Mouse (Mus musculus): ENCODE results near the gene Cnot3. TPM values are rescaled to one million over a fixed set of nuclear protein-coding genes. Genes with fewer than 3 reads are reported as not detected.
A peak's percentile ranks its signal among the peaks of the same experiment; 100 is the strongest.
"Not testable (repeated sequence)": the region's sequence is repeated elsewhere in the genome, so short reads cannot be mapped to it uniquely, and the experiment has no call there.

Gene Cnot3
- polyA plus RNA-seq (2015; fragmentation: Nextera tagmentation; extraction: Ambion mirVana): 42.1 and 47.3 TPM in 2 replicates

DNA sequence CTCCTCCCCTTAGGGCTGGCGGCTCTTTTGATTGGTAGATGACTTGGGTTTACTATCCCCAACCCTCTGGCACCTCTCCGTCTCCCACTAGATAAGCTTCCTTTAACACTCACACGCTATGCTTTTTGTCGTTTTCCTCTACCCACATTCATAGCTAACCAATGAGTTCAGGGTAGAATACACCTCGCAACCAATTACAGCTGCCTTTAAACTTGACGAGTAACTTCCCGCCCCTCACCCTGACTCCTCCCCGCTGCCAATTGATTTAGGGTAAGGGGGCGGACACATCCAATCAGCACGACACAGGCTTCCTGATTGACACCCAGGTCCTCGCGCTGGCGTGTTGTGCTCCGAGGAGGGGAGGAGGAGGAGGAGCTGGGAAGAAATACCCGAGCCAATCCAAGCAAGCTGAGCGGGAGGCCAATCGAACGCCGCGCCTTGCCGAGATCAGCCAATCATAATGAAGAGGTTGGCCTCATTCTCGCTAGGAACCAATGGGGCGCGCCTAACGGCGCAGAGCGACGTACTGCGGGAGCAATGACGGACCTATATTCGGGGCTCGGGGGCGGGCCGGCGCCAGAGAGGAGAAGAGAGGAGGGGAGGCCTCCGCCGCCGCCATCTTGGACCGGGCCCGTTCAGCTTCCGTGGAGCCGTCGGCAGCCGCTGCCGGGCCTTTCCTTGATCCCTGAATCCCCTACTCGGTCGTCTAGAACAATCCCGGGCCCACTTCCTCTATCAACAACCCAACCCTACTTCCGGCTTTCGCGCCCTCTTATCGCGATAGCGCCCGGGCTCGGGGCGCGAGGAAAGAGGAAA lies at the start of gene Cnot3:
Cnot3 (plus strand) TSS at position 597 of the 816 bp plus-strand sequence.
- WGBS: 0% methylated on average over 48 of the region's 58 CpGs
- ATAC-seq: peak; percentile 97
- Histone ChIP-seq H3K4me1 (replicated peaks; ENCODE audit: control insufficient read depth, insufficient read depth, low read length) (peaks cover 37% of the 10 kb centered on the region), H3K27me3 (replicated peaks; ENCODE audit: control insufficient read depth, insufficient read depth, low read length) (no peaks in the 10 kb centered on the region), H3K27ac (ENCODE audit: low read length) (peak within 1 kb of the TSS; percentile 97), H3K4me3 (replicated peaks; ENCODE audit: low read length) (peak within 1 kb of the TSS; percentile 71), H3K9ac (replicated peaks; ENCODE audit: low read depth, low read length) (peak within 1 kb of the TSS; percentile 80), H3K4me2 (ENCODE audit: low read length) (peak within 1 kb of the TSS; percentile 88), H3K9me3 (ENCODE audit: control insufficient read depth, low read length) (no peaks in the 10 kb centered on the region), H3K36me3 (ENCODE audit: control insufficient read depth, insufficient read depth) (peaks cover 9% of the 10 kb centered on the region)

DNA sequence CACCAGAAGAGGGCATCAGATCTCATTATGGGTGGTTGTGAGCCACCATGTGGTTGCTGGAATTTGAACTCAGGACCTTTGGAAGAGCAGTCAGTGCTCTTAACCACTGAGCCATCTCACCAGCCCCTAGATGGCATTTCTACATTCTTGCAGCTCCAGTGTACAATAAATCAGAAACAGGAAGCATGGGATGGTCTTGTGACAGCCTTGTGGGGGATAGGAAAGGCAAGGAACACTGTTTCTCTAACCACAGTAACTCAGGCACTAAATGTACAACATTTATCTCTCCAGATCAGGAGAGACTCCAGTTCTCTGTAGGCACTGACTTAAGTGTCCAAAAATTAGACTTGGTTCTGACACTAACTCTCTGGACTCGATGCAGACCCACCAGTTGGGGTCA lies 47.3 kb upstream of the Cnot3 start:
- H3K36me3 ChIP-seq (ENCODE audit: control insufficient read depth, insufficient read depth); H3K4me1 ChIP-seq (replicated peaks; ENCODE audit: control insufficient read depth, insufficient read depth, low read length); H3K9me3 ChIP-seq (ENCODE audit: control insufficient read depth, low read length); H3K27ac ChIP-seq (ENCODE audit: low read length); H3K27me3 ChIP-seq (replicated peaks; ENCODE audit: control insufficient read depth, insufficient read depth, low read length); H3K4me2 ChIP-seq (ENCODE audit: low read length); H3K4me3 ChIP-seq (replicated peaks; ENCODE audit: low read length); H3K9ac ChIP-seq (replicated peaks; ENCODE audit: low read depth, low read length); ATAC-seq: not testable (repeated sequence)
- 62% methylated on average over 1 of the region's 1 CpGs for WGBS

DNA sequence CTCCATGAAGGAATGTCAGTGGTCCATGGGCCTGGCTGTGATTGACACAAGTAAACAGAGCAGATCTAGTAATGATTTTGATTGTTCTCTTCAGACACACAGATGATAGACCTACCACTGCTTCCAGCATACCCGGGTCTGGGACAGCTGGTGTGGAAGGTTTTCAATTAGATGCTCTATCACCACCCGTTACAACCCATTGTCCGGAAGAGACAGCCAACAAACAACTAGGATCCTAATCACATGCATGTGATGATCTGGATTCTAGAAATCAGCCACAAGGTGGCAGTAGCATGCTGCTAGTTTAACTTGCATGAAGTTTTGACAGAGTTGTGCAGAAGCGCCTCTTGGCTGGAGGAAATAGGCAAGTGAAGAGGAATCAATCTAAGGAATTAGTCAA lies 43.9 kb upstream of the Cnot3 start:
- no peaks in the 10 kb centered on the region for H3K9me3 ChIP-seq (ENCODE audit: control insufficient read depth, low read length)
- H3K27ac ChIP-seq (ENCODE audit: low read length): no peak overlapping the region
- H3K36me3 ChIP-seq (ENCODE audit: control insufficient read depth, insufficient read depth): no peaks in the 10 kb centered on the region
- no peaks in the 10 kb centered on the region for H3K4me1 ChIP-seq (replicated peaks; ENCODE audit: control insufficient read depth, insufficient read depth, low read length)
- no peak overlapping the region for H3K9ac ChIP-seq (replicated peaks; ENCODE audit: low read depth, low read length)
- H3K4me2 ChIP-seq (ENCODE audit: low read length): no peak overlapping the region
- H3K27me3 ChIP-seq (replicated peaks; ENCODE audit: control insufficient read depth, insufficient read depth, low read length): no peaks in the 10 kb centered on the region
- peak; percentile 49 for ATAC-seq
- WGBS: 8% methylated on average over 4 of the region's 4 CpGs
- no peak overlapping the region for H3K4me3 ChIP-seq (replicated peaks; ENCODE audit: low read length)

DNA sequence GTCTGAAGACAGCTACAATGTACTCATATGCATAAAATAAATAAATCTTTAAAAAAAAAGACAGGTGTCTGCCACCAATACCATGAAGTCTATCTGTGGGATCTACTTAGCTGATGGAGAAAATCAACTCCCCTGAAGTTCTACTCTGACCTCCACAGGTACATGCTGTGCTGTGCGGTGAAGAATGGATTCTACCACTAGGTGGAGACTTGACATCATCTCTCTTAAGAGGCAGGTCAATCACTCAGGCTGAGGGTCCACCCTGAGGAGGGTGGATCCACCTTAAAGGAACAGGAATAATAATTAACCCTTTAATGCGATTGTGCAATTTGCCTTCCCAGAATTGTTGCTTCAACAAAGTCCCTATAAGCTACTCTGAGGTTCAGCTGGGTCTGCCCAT lies 38.3 kb upstream of the Cnot3 start:
- ATAC-seq: no peak
- Histone ChIP-seq H3K9ac (replicated peaks; ENCODE audit: low read depth, low read length) (no peak overlapping the region), H3K4me2 (ENCODE audit: low read length) (no peak overlapping the region), H3K4me1 (replicated peaks; ENCODE audit: control insufficient read depth, insufficient read depth, low read length) (no peaks in the 10 kb centered on the region), H3K36me3 (ENCODE audit: control insufficient read depth, insufficient read depth) (no peaks in the 10 kb centered on the region), H3K9me3 (ENCODE audit: control insufficient read depth, low read length) (no peaks in the 10 kb centered on the region), H3K27me3 (replicated peaks; ENCODE audit: control insufficient read depth, insufficient read depth, low read length) (no peaks in the 10 kb centered on the region), H3K4me3 (replicated peaks; ENCODE audit: low read length) (no peak overlapping the region), H3K27ac (ENCODE audit: low read length) (no peak overlapping the region)
- 20% methylated on average over 2 of the region's 2 CpGs for WGBS

DNA sequence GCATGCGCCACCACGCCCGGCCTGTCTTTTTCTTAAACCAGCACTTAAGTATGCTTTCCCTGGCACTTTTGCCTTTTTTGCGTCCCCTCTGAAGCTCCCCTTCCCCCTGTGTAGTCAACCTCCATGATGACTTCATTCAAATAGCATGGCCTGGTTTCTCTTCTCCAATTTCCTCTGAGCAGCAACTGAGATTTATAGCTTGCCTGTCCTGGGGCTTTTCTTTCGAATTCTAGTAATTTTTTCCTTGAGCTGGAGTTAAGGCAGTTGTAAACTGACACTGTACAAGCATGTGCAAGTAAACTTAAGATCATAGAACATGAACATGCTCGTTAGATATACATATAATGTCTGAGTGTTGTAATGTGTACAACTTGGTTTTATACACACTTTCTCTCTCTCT lies 37.7 kb upstream of the Cnot3 start:
- ATAC-seq: no peak
- Histone ChIP-seq H3K36me3 (ENCODE audit: control insufficient read depth, insufficient read depth) (no peaks in the 10 kb centered on the region), H3K9ac (replicated peaks; ENCODE audit: low read depth, low read length) (no peak overlapping the region), H3K4me2 (ENCODE audit: low read length) (no peak overlapping the region), H3K27ac (ENCODE audit: low read length) (no peak overlapping the region), H3K9me3 (ENCODE audit: control insufficient read depth, low read length) (no peaks in the 10 kb centered on the region), H3K27me3 (replicated peaks; ENCODE audit: control insufficient read depth, insufficient read depth, low read length) (no peaks in the 10 kb centered on the region), H3K4me3 (replicated peaks; ENCODE audit: low read length) (no peak overlapping the region), H3K4me1 (replicated peaks; ENCODE audit: control insufficient read depth, insufficient read depth, low read length) (no peaks in the 10 kb centered on the region)
- WGBS: 85% methylated on average over 6 of the region's 6 CpGs

DNA sequence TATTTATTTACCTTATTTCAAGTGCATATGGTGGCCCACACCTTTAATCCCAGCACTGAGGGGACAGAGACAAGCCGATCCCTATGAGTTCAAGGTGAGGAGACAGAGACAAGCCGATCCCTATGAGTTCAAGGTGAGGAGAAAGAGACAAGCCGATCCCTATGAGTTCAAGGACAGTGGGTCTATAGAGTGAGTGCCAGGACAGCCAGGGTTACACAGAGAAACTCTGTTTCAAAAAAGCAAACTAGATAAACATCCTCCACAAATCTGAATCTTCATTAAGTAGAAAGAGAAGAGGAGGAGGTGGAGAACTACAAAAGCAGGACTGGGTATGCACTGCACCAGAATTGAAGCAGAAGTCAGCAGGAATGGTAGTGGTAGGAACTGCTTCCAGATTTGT lies 36.4 kb upstream of the Cnot3 start:
- Histone ChIP-seq H3K4me3 (replicated peaks; ENCODE audit: low read length) (no peak overlapping the region), H3K4me2 (ENCODE audit: low read length) (no peak overlapping the region), H3K9ac (replicated peaks; ENCODE audit: low read depth, low read length) (no peak overlapping the region), H3K36me3 (ENCODE audit: control insufficient read depth, insufficient read depth) (no peaks in the 10 kb centered on the region), H3K9me3 (ENCODE audit: control insufficient read depth, low read length) (no peaks in the 10 kb centered on the region), H3K27ac (ENCODE audit: low read length) (no peak overlapping the region), H3K4me1 (replicated peaks; ENCODE audit: control insufficient read depth, insufficient read depth, low read length) (no peaks in the 10 kb centered on the region), H3K27me3 (replicated peaks; ENCODE audit: control insufficient read depth, insufficient read depth, low read length) (no peaks in the 10 kb centered on the region)
- ATAC-seq: no peak
- WGBS: 96% methylated on average over 3 of the region's 3 CpGs

DNA sequence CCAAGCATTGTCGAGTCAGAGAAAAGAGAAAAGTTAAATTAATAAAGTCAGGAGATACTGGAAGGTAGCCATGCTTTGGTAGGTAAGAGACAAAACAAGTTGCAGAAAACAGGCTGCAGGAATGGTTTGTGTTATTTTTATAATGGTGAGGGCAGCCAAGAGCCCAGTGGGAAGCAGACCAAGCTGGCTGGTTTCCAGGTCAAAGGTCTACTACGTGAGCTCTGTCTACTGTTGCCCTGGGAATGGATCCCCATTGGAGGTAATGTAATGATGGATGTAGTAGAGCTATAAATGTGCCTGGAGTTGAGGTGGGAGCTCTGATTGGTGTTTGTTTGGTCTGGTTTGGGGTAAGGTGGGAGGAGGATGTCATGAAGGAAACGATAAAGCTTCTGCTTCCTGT lies 36.0 kb upstream of the Cnot3 start:
- no peaks in the 10 kb centered on the region for H3K9me3 ChIP-seq (ENCODE audit: control insufficient read depth, low read length)

DNA sequence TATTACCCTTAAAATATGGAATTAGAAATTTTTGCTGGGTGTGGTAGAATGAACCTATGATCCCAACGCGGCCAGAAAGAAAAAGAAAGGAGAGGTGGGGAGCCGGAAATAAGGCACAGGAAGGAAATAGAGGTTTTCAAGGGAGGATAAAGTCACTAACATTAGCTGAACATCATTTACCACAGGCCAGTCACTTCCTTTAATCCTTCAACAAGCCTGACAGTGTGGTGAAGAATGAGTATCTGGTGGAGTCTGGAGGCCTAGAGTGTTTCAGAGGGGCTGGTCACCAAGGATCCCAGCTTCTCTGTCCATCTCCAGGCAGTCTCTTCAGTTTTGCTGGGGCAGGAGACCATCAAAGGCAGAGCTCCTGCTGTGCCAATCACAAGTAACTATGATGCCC lies 34.6 kb upstream of the Cnot3 start:
- Histone ChIP-seq H3K4me1 (replicated peaks; ENCODE audit: control insufficient read depth, insufficient read depth, low read length) (no peaks in the 10 kb centered on the region), H3K27me3 (replicated peaks; ENCODE audit: control insufficient read depth, insufficient read depth, low read length) (no peaks in the 10 kb centered on the region), H3K36me3 (ENCODE audit: control insufficient read depth, insufficient read depth) (no peaks in the 10 kb centered on the region), H3K27ac (ENCODE audit: low read length) (no peak overlapping the region), H3K4me3 (replicated peaks; ENCODE audit: low read length) (no peak overlapping the region), H3K9me3 (ENCODE audit: control insufficient read depth, low read length) (no peaks in the 10 kb centered on the region), H3K9ac (replicated peaks; ENCODE audit: low read depth, low read length) (no peak overlapping the region), H3K4me2 (ENCODE audit: low read length) (no peak overlapping the region)
- WGBS: 87% methylated on average over 3 of the region's 3 CpGs
- ATAC-seq: no peak

More for the DNA sequence above, 36.0 kb upstream of the Cnot3 start:
- no peak for ATAC-seq
- no peaks in the 10 kb centered on the region for H3K36me3 ChIP-seq (ENCODE audit: control insufficient read depth, insufficient read depth)
- no peak overlapping the region for H3K9ac ChIP-seq (replicated peaks; ENCODE audit: low read depth, low read length)
- H3K4me2 ChIP-seq (ENCODE audit: low read length): no peak overlapping the region
- H3K27ac ChIP-seq (ENCODE audit: low read length): no peak overlapping the region
- H3K4me1 ChIP-seq (replicated peaks; ENCODE audit: control insufficient read depth, insufficient read depth, low read length): no peaks in the 10 kb centered on the region
- no peaks in the 10 kb centered on the region for H3K27me3 ChIP-seq (replicated peaks; ENCODE audit: control insufficient read depth, insufficient read depth, low read length)
- no peak overlapping the region for H3K4me3 ChIP-seq (replicated peaks; ENCODE audit: low read length)
- 72% methylated on average over 3 of the region's 3 CpGs for WGBS

DNA sequence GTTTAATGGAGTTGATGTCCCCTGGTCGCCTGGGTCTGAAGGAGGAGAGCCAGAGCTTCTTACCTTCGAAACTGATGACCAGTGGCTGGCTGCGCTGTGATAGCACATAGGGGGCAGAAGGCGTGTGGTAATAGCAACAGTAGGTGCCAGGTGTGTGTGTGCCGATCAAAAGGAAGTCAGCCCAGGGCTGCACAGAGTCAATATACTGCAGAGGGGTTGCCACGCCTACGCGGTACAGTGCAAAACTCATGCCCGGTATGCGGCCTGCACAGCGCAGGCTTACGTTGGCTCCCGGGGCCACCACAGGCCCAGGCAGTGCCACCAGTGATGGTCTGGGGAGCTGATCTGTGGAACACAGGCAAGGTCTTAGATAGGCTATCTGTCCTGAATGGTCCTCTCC lies 34.1 kb upstream of the Cnot3 start:
- Histone ChIP-seq H3K36me3 (ENCODE audit: control insufficient read depth, insufficient read depth) (no peaks in the 10 kb centered on the region), H3K4me2 (ENCODE audit: low read length) (no peak overlapping the region), H3K27me3 (replicated peaks; ENCODE audit: control insufficient read depth, insufficient read depth, low read length) (no peaks in the 10 kb centered on the region), H3K4me3 (replicated peaks; ENCODE audit: low read length) (no peak overlapping the region), H3K4me1 (replicated peaks; ENCODE audit: control insufficient read depth, insufficient read depth, low read length) (no peaks in the 10 kb centered on the region), H3K9me3 (ENCODE audit: control insufficient read depth, low read length) (no peaks in the 10 kb centered on the region), H3K9ac (replicated peaks; ENCODE audit: low read depth, low read length) (no peak overlapping the region), H3K27ac (ENCODE audit: low read length) (no peak overlapping the region)
- 92% methylated on average over 13 of the region's 13 CpGs for WGBS
- ATAC-seq: no peak

Measured in forebrain, embryonic 16.5 days (tissue).